Mouse (Mus musculus) limb, embryonic 11.5 days (tissue): ENCODE measurements around the gene 1700069L16Rik. TPM values are rescaled to one million over a fixed set of nuclear protein-coding genes. Genes with fewer than 3 reads are reported as not detected.

Experiments used
- ATAC-seq: fragments of 200-750 bp; cut with Nextera tagmentation; 2 replicates; pipeline ENCODE4 v1.8.0; 2017; ENCODE audit warnings: low read depth; ENCODE audit not compliant: insufficient number of reproducible peaks, low FRiP score, low TSS enrichment
- DNase-seq: peaks from one replicate; pipeline ENCODE4 v3.0.0-alpha.2; 2015; ENCODE audit warnings: low spot score
- H3K27ac ChIP-seq: fragments of 300-500 bp; sonication (generic); replicated peaks from 2 replicates; pipeline ENCODE4 v1.5.1; 2014; ENCODE audit warnings: low read depth, mild to moderate bottlenecking, low read length
- H3K27me3 ChIP-seq: fragments of 300-500 bp; sonication (generic); 2 replicates; pipeline ENCODE4 v1.6.1; 2014; ENCODE audit warnings: mild to moderate bottlenecking, low read length, mixed read lengths; ENCODE audit not compliant: control insufficient read depth, insufficient read depth
- H3K36me3 ChIP-seq: fragments of 300-500 bp; sonication (generic); 2 replicates; pipeline ENCODE4 v1.6.1; 2014; ENCODE audit warnings: mild to moderate bottlenecking, low read length, moderate library complexity, mixed read lengths; ENCODE audit not compliant: control insufficient read depth, insufficient read depth
- H3K4me1 ChIP-seq: fragments of 300-500 bp; sonication (generic); 2 replicates; pipeline ENCODE4 v1.6.1; 2014; ENCODE audit warnings: low read length, mixed read lengths; ENCODE audit not compliant: control insufficient read depth, insufficient read depth
- H3K4me2 ChIP-seq: fragments of 300-500 bp; sonication (generic); 2 replicates; pipeline ENCODE4 v1.6.1; 2014; ENCODE audit warnings: low read depth, mild to moderate bottlenecking, moderate library complexity; ENCODE audit not compliant: severe bottlenecking
- H3K4me3 ChIP-seq: fragments of 300-500 bp; sonication (generic); 2 replicates; pipeline ENCODE4 v1.5.1; 2014; ENCODE audit warnings: low read depth, low read length
- H3K9ac ChIP-seq: fragments of 300-500 bp; sonication (generic); 2 replicates; pipeline ENCODE4 v1.6.1; 2014; ENCODE audit warnings: mild to moderate bottlenecking, low read length
- H3K9me3 ChIP-seq: fragments of 300-500 bp; sonication (generic); 2 replicates; pipeline ENCODE4 v1.6.1; 2016; ENCODE audit warnings: low read length; ENCODE audit not compliant: control insufficient read depth
- WGBS: fragments of 180-500 bp; shearing (Covaris S2); extraction: QIAGEN DNeasy Blood & Tissue Kit; methylation state at CpG from one replicate; pipeline ENCODE4 v1.1.7; 2014; 5-methylcytosine and 5-hydroxymethylcytosine counted together
- polyA plus RNA-seq: library from polyadenylated mRNA; unstranded; fragments of >200 nt; fragmentation: Nextera tagmentation; extraction: Ambion mirVana; gene quantifications from 2 replicates; pipeline ENCODE4 v1.2.1, GENCODE M21; 2014

1700069L16Rik gene
- not detected in 2 replicates for polyA plus RNA-seq

DNA sequence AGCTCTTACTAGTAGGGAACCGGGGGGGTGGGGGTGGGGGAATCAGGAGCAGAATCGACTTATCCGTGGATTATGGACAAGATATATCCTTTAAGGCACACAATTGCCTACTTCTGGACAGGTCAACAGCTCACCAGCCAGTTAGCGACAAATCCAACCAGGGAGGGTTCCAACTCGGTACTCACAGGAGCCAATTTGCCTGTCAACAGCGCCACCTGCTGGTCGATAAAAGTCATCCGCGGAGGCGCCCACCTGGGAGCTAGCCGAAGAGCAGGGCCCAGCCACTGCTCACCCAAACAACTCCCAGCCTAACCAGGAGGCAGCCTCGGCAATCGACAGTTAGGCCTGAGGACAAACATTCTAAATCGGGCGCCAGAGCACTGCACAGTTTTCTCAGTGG, at the start of gene 1700069L16Rik:
Gene 1700069L16Rik (minus strand): TSS at position 327 of the 400 bp plus-strand sequence.
- 2% methylated on average over 15 of the region's 15 CpGs for WGBS
- Histone ChIP-seq H3K4me3 (no peak within 1 kb of the TSS), H3K9ac (no peak within 1 kb of the TSS), H3K4me2 (no peak within 1 kb of the TSS), H3K9me3 (no peaks in the 10 kb centered on the region), H3K27me3 (no peaks in the 10 kb centered on the region), H3K4me1 (peaks cover 2% of the 10 kb centered on the region; the same call in 1 of the 2 replicates), H3K36me3 (no peaks in the 10 kb centered on the region), H3K27ac (no peak within 1 kb of the TSS)
- DNase-seq (peak; percentile 95), ATAC-seq (peak; percentile 67; the same call in 1 of the 2 replicates)

- DNase-seq (peak; percentile 96), ATAC-seq (no peak)
- peak overlapping the region; percentile 80 for H3K4me2 ChIP-seq
- no peak overlapping the region for H3K27ac ChIP-seq
- no peaks in the 10 kb centered on the region for H3K27me3 ChIP-seq
- peak overlapping the region; percentile 100 for H3K4me3 ChIP-seq
- WGBS, result under 1% methylated on average over 7 of the region's 7 CpGs
- H3K9ac ChIP-seq, result no peak overlapping the region
- H3K4me1 ChIP-seq, result peaks cover 4% of the 10 kb centered on the region
- H3K36me3 ChIP-seq, result peaks cover 6% of the 10 kb centered on the region; the same call in 1 of the 2 replicates
- H3K9me3 ChIP-seq, result no peaks in the 10 kb centered on the region
Measured at GRCm38 (mm10) chr5:113773664-113774063, 49.1 kb upstream of the 1700069L16Rik start.

DNA sequence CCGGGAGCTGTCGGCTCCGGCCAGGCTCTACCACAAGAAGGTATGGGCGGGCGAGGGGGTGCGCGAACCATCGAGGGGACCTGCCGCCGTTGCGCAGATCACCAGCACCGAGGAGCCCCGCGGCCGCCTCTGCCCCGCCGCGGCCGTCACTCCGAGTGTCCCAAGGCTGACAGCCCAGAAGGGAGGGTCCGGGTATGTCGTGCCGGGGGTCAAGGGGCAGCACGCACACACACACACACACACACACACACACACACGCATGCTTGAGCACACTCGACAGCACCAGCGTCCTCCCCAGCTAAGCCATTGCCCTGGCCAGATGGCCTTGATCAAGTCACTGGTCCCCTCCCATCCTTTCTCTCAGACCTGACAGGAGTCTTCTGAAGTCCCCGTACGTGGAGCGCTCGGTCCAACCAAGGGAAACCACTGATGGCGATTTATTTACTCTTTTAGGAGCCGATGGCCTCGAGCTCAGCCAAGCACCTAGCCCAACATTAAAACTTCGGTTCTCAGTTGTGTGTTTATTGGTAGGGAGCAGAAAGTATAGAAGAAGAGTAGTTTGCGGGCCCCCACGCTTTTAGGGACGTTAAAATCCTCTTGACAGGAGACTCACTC, 48.4 kb upstream of the 1700069L16Rik start:
- ATAC-seq, result peak; percentile 27; the same call in 1 of the 2 replicates
- 2% methylated on average over 29 of the region's 38 CpGs for WGBS
- Histone ChIP-seq H3K4me3 (peak overlapping the region; percentile 100), H3K9me3 (no peaks in the 10 kb centered on the region), H3K27ac (no peak overlapping the region), H3K4me1 (peaks cover 4% of the 10 kb centered on the region), H3K9ac (peak overlapping the region; percentile 60), H3K4me2 (peak overlapping the region; percentile 80), H3K27me3 (no peaks in the 10 kb centered on the region), H3K36me3 (peaks cover 9% of the 10 kb centered on the region)
- DNase-seq, result no peak

- Histone ChIP-seq H3K9me3 (no peaks in the 10 kb centered on the region), H3K36me3 (peaks cover 10% of the 10 kb centered on the region), H3K4me3 (peak within 1 kb of the TSS; percentile 100), H3K9ac (peak within 1 kb of the TSS; percentile 97), H3K4me1 (peaks cover 4% of the 10 kb centered on the region), H3K4me2 (peak within 1 kb of the TSS; percentile 80), H3K27ac (peak within 1 kb of the TSS; percentile 93), H3K27me3 (no peaks in the 10 kb centered on the region)
- DNase-seq (peak; percentile 95), ATAC-seq (peak; percentile 80)
- WGBS, result under 1% methylated on average over 45 of the region's 49 CpGs
Measured at GRCm38 (mm10) chr5:113772450-113772895, 47.9 kb upstream of the 1700069L16Rik start, which contains the start of the genes Sart3 and Iscu. Gene Sart3, minus strand, starts transcription at chr5:113772510. Gene Iscu, plus strand, starts transcription at chr5:113772748.

DNA sequence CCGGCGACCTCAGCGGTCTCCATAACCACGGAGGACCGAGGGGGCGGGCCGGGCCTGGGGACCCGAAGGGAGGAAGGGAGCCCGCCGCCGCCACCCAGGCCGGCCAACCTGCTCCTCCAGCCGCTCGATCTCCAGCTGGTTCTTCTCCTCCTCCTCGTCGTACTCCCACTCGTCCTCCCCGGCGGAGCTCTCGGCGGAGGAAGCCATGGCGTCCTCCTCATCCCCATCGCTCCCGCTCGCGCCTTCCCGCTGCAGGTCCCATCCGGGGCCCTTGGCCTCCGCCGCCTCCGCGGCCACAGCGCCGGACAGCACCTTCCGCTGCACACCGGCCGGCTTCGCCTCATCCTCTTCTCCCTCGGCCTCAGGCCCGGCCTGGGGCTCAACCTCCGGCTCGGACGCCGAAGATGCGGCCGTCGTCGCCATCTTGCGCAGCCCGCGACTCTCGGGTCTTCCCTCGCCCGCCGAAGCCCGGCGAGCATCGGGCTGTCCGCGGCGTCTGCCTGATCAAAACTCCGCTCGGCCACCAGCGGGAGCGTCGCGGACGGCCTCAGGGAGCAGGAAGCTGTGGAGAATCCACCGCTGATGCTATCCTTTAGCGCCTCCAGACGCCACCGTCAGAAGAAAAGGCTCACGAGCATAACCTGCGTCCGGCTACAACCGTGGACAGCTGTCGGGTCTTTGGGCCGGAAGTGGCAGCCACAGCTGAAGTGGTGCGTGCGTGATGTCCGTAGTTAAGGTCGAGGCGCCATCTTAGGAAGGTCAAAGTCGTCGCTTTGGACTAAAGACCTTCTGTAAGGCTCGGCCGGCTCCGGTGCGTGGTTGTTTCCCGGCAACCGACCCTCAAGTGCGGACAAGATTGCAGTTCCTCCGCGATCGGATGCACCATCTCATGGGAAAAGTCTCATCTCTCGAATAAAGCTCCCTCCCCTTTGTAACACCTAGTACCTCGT, 46.9 kb upstream of the 1700069L16Rik start:
- H3K36me3 ChIP-seq, result peaks cover 10% of the 10 kb centered on the region
- ATAC-seq (peak; percentile 60; the same call in 1 of the 2 replicates), DNase-seq (peak; percentile 88)
- peak overlapping the region; percentile 80 for H3K4me2 ChIP-seq
- H3K4me1 ChIP-seq, result peaks cover 4% of the 10 kb centered on the region
- H3K27ac ChIP-seq, result peak overlapping the region; percentile 93
- H3K9me3 ChIP-seq, result no peaks in the 10 kb centered on the region
- under 1% methylated on average over 94 of the region's 97 CpGs for WGBS
- H3K4me3 ChIP-seq, result peak overlapping the region; percentile 100
- peak overlapping the region; percentile 97 for H3K9ac ChIP-seq
- H3K27me3 ChIP-seq, result no peaks in the 10 kb centered on the region

DNA sequence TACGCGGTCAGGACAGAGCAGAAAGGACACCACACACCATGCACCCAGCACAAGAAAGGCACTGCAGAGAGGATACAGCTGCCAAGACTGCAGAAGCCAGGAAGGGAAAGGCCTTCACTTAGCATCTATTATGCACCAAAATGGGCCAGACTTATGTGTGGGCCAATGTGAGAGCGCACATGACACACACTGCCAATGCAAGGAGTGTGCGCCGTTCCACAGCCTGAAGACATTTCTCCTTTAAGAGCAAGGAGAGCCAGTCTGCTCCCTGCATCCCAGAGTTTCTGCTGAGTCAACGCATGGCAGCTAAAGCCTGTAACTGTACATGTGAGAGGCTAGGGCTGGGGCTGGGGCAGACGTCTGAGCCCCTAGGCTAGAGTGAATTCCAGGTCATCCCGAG, 44.2 kb upstream of the 1700069L16Rik start:
- Histone ChIP-seq H3K4me1 (peaks cover 4% of the 10 kb centered on the region), H3K9me3 (no peaks in the 10 kb centered on the region), H3K9ac (no peak overlapping the region), H3K4me3 (no peak overlapping the region), H3K27me3 (no peaks in the 10 kb centered on the region), H3K4me2 (no peak overlapping the region), H3K27ac (no peak overlapping the region), H3K36me3 (peaks cover 9% of the 10 kb centered on the region)
- 91% methylated on average over 8 of the region's 8 CpGs for WGBS
- DNase-seq (no peak), ATAC-seq (no peak)

GRCm38 (mm10) chr5:113765641-113766526, 41.3 kb upstream of the 1700069L16Rik start:
- Histone ChIP-seq H3K4me3 (no peak overlapping the region), H3K4me2 (no peak overlapping the region), H3K9ac (no peak overlapping the region), H3K27me3 (no peaks in the 10 kb centered on the region), H3K27ac (no peak overlapping the region), H3K4me1 (peaks cover 4% of the 10 kb centered on the region), H3K9me3 (no peaks in the 10 kb centered on the region), H3K36me3 (peaks cover 21% of the 10 kb centered on the region)
- 92% methylated on average over 13 of the region's 13 CpGs for WGBS
- DNase-seq (no peak), ATAC-seq (no peak)
